Mouse (Mus musculus): ENCODE data around the gene Serping1. TPM values are rescaled to one million over a fixed set of nuclear protein-coding genes. Genes with fewer than 3 reads are reported as not detected.

Serping1 gene
- polyA plus RNA-seq, 1 experiment from 2014 or later = 12.4 TPM

GRCm38 (mm10) chr2:84793871-84794270 is 18.6 kb upstream of the Serping1 start:
- no peak overlapping the region for H3K4me2 ChIP-seq (ENCODE audit: low read depth, severe bottlenecking)
- WGBS = 89% methylated on average over 3 of the region's 3 CpGs
- no peaks in the 10 kb centered on the region for H3K27me3 ChIP-seq (ENCODE audit: control insufficient read depth, insufficient read depth, low read length)
- H3K4me3 ChIP-seq (ENCODE audit: low read depth, low read length) = no peak overlapping the region
- no peak overlapping the region for H3K27ac ChIP-seq (replicated peaks; ENCODE audit: low read depth, low read length)
- no peaks in the 10 kb centered on the region for H3K36me3 ChIP-seq (ENCODE audit: control insufficient read depth, insufficient read depth, low read length)
- DNase-seq (ENCODE audit: low spot score) (no peak), ATAC-seq (ENCODE audit: insufficient number of reproducible peaks, low FRiP score, low TSS enrichment, low read depth) (no peak)
- no peak overlapping the region for H3K9ac ChIP-seq (ENCODE audit: low read length)
- H3K4me1 ChIP-seq (ENCODE audit: control insufficient read depth, insufficient read depth, low read length) = no peaks in the 10 kb centered on the region
- no peaks in the 10 kb centered on the region for H3K9me3 ChIP-seq (ENCODE audit: control insufficient read depth, low read length)

GRCm38 (mm10) chr2:84793154-84793553 is 17.9 kb upstream of the Serping1 start:
- Histone ChIP-seq H3K36me3 (ENCODE audit: control insufficient read depth, insufficient read depth, low read length) (no peaks in the 10 kb centered on the region), H3K27me3 (ENCODE audit: control insufficient read depth, insufficient read depth, low read length) (no peaks in the 10 kb centered on the region), H3K4me2 (ENCODE audit: low read depth, severe bottlenecking) (no peak overlapping the region), H3K4me1 (ENCODE audit: control insufficient read depth, insufficient read depth, low read length) (no peaks in the 10 kb centered on the region), H3K4me3 (ENCODE audit: low read depth, low read length) (no peak overlapping the region), H3K9ac (ENCODE audit: low read length) (no peak overlapping the region), H3K27ac (replicated peaks; ENCODE audit: low read depth, low read length) (no peak overlapping the region), H3K9me3 (ENCODE audit: control insufficient read depth, low read length) (no peaks in the 10 kb centered on the region)
- ATAC-seq (ENCODE audit: insufficient number of reproducible peaks, low FRiP score, low TSS enrichment, low read depth) (no peak), DNase-seq (ENCODE audit: low spot score) (no peak)
- 96% methylated on average over 3 of the region's 3 CpGs for WGBS

GRCm38 (mm10) chr2:84792516-84792915 is 17.3 kb upstream of the Serping1 start:
- Histone ChIP-seq H3K27ac (replicated peaks; ENCODE audit: low read depth, low read length) (no peak overlapping the region), H3K27me3 (ENCODE audit: control insufficient read depth, insufficient read depth, low read length) (no peaks in the 10 kb centered on the region), H3K4me2 (ENCODE audit: low read depth, severe bottlenecking) (no peak overlapping the region), H3K9me3 (ENCODE audit: control insufficient read depth, low read length) (no peaks in the 10 kb centered on the region), H3K4me1 (ENCODE audit: control insufficient read depth, insufficient read depth, low read length) (no peaks in the 10 kb centered on the region), H3K9ac (ENCODE audit: low read length) (no peak overlapping the region), H3K4me3 (ENCODE audit: low read depth, low read length) (no peak overlapping the region), H3K36me3 (ENCODE audit: control insufficient read depth, insufficient read depth, low read length) (no peaks in the 10 kb centered on the region)
- no peak for ATAC-seq (ENCODE audit: insufficient number of reproducible peaks, low FRiP score, low TSS enrichment, low read depth)
- WGBS = 87% methylated on average over 3 of the region's 3 CpGs
- DNase-seq (ENCODE audit: low spot score) = no peak

- WGBS = 50% methylated on average over 9 of the region's 9 CpGs
- no peaks in the 10 kb centered on the region for H3K9me3 ChIP-seq (ENCODE audit: control insufficient read depth, low read length)
- H3K36me3 ChIP-seq (ENCODE audit: control insufficient read depth, insufficient read depth, low read length) = no peaks in the 10 kb centered on the region
- H3K9ac ChIP-seq (ENCODE audit: low read length) = no peak overlapping the region
- DNase-seq (ENCODE audit: low spot score) (no peak), ATAC-seq (ENCODE audit: insufficient number of reproducible peaks, low FRiP score, low TSS enrichment, low read depth) (no peak)
- H3K27me3 ChIP-seq (ENCODE audit: control insufficient read depth, insufficient read depth, low read length) = no peaks in the 10 kb centered on the region
- H3K27ac ChIP-seq (replicated peaks; ENCODE audit: low read depth, low read length) = no peak overlapping the region
- no peak overlapping the region for H3K4me3 ChIP-seq (ENCODE audit: low read depth, low read length)
- no peaks in the 10 kb centered on the region for H3K4me1 ChIP-seq (ENCODE audit: control insufficient read depth, insufficient read depth, low read length)
- H3K4me2 ChIP-seq (ENCODE audit: low read depth, severe bottlenecking) = no peak overlapping the region
These were observed 15.2 kb upstream of the Serping1 start for GRCm38 (mm10) chr2:84790418-84790817.

GRCm38 (mm10) chr2:84788316-84788715 is 13.1 kb upstream of the Serping1 start:
- no peaks in the 10 kb centered on the region for H3K36me3 ChIP-seq (ENCODE audit: control insufficient read depth, insufficient read depth, low read length)
- ATAC-seq (ENCODE audit: insufficient number of reproducible peaks, low FRiP score, low TSS enrichment, low read depth) (no peak), DNase-seq (ENCODE audit: low spot score) (no peak)
- no peaks in the 10 kb centered on the region for H3K27me3 ChIP-seq (ENCODE audit: control insufficient read depth, insufficient read depth, low read length)
- WGBS = 92% methylated on average over 3 of the region's 3 CpGs
- H3K4me1 ChIP-seq (ENCODE audit: control insufficient read depth, insufficient read depth, low read length) = no peaks in the 10 kb centered on the region
- no peak overlapping the region for H3K4me2 ChIP-seq (ENCODE audit: low read depth, severe bottlenecking)
- no peak overlapping the region for H3K9ac ChIP-seq (ENCODE audit: low read length)
- H3K9me3 ChIP-seq (ENCODE audit: control insufficient read depth, low read length) = no peaks in the 10 kb centered on the region
- no peak overlapping the region for H3K27ac ChIP-seq (replicated peaks; ENCODE audit: low read depth, low read length)
- H3K4me3 ChIP-seq (ENCODE audit: low read depth, low read length) = no peak overlapping the region

GRCm38 (mm10) chr2:84783840-84784566 is 8.8 kb upstream of the Serping1 start:
- WGBS = 88% methylated on average over 3 of the region's 3 CpGs
- no peak for ATAC-seq (ENCODE audit: insufficient number of reproducible peaks, low FRiP score, low TSS enrichment, low read depth)
- Histone ChIP-seq H3K4me3 (ENCODE audit: low read depth, low read length) (no peak overlapping the region), H3K4me2 (ENCODE audit: low read depth, severe bottlenecking) (no peak overlapping the region), H3K9ac (ENCODE audit: low read length) (no peak overlapping the region), H3K27ac (replicated peaks; ENCODE audit: low read depth, low read length) (no peak overlapping the region), H3K9me3 (ENCODE audit: control insufficient read depth, low read length) (no peaks in the 10 kb centered on the region), H3K4me1 (ENCODE audit: control insufficient read depth, insufficient read depth, low read length) (no peaks in the 10 kb centered on the region), H3K27me3 (ENCODE audit: control insufficient read depth, insufficient read depth, low read length) (no peaks in the 10 kb centered on the region), H3K36me3 (ENCODE audit: control insufficient read depth, insufficient read depth, low read length) (no peaks in the 10 kb centered on the region)
- DNase-seq (ENCODE audit: low spot score) = no peak

GRCm38 (mm10) chr2:84783315-84783714 is 8.1 kb upstream of the Serping1 start:
- Histone ChIP-seq H3K27me3 (ENCODE audit: control insufficient read depth, insufficient read depth, low read length) (no peaks in the 10 kb centered on the region), H3K27ac (replicated peaks; ENCODE audit: low read depth, low read length) (no peak overlapping the region), H3K4me1 (ENCODE audit: control insufficient read depth, insufficient read depth, low read length) (no peaks in the 10 kb centered on the region), H3K36me3 (ENCODE audit: control insufficient read depth, insufficient read depth, low read length) (no peaks in the 10 kb centered on the region), H3K4me3 (ENCODE audit: low read depth, low read length) (no peak overlapping the region), H3K4me2 (ENCODE audit: low read depth, severe bottlenecking) (no peak overlapping the region), H3K9me3 (ENCODE audit: control insufficient read depth, low read length) (no peaks in the 10 kb centered on the region), H3K9ac (ENCODE audit: low read length) (no peak overlapping the region)
- 94% methylated on average over 1 of the region's 1 CpGs for WGBS
- DNase-seq (ENCODE audit: low spot score) = no peak
- no peak for ATAC-seq (ENCODE audit: insufficient number of reproducible peaks, low FRiP score, low TSS enrichment, low read depth)

GRCm38 (mm10) chr2:84779210-84779609 is 4.0 kb upstream of the Serping1 start:
- Histone ChIP-seq H3K9me3 (ENCODE audit: control insufficient read depth, low read length) (no peaks in the 10 kb centered on the region), H3K4me3 (ENCODE audit: low read depth, low read length) (no peak overlapping the region), H3K9ac (ENCODE audit: low read length) (no peak overlapping the region), H3K27ac (replicated peaks; ENCODE audit: low read depth, low read length) (no peak overlapping the region), H3K4me2 (ENCODE audit: low read depth, severe bottlenecking) (no peak overlapping the region), H3K27me3 (ENCODE audit: control insufficient read depth, insufficient read depth, low read length) (no peaks in the 10 kb centered on the region), H3K36me3 (ENCODE audit: control insufficient read depth, insufficient read depth, low read length) (no peaks in the 10 kb centered on the region), H3K4me1 (ENCODE audit: control insufficient read depth, insufficient read depth, low read length) (peaks cover 4% of the 10 kb centered on the region; the same call in 1 of the 2 replicates)
- WGBS = 62% methylated on average over 6 of the region's 6 CpGs
- ATAC-seq (ENCODE audit: insufficient number of reproducible peaks, low FRiP score, low TSS enrichment, low read depth) (no peak), DNase-seq (ENCODE audit: low spot score) (no peak)

- ATAC-seq (ENCODE audit: insufficient number of reproducible peaks, low FRiP score, low TSS enrichment, low read depth) (no peak), DNase-seq (ENCODE audit: low spot score) (no peak)
- Histone ChIP-seq H3K36me3 (ENCODE audit: control insufficient read depth, insufficient read depth, low read length) (no peaks in the 10 kb centered on the region), H3K4me2 (ENCODE audit: low read depth, severe bottlenecking) (no peak overlapping the region), H3K4me1 (ENCODE audit: control insufficient read depth, insufficient read depth, low read length) (peaks cover 4% of the 10 kb centered on the region; the same call in 1 of the 2 replicates), H3K9ac (ENCODE audit: low read length) (no peak overlapping the region), H3K4me3 (ENCODE audit: low read depth, low read length) (no peak overlapping the region), H3K9me3 (ENCODE audit: control insufficient read depth, low read length) (no peaks in the 10 kb centered on the region), H3K27me3 (ENCODE audit: control insufficient read depth, insufficient read depth, low read length) (no peaks in the 10 kb centered on the region), H3K27ac (replicated peaks; ENCODE audit: low read depth, low read length) (no peak overlapping the region)
- 62% methylated on average over 3 of the region's 3 CpGs for WGBS
These were observed 2.5 kb upstream of the Serping1 start for GRCm38 (mm10) chr2:84777706-84778105.

Data from limb, embryonic 11.5 days (tissue).